Mouse (Mus musculus): ENCODE measurements around the gene Map6d1. TPM values are rescaled to one million over a fixed set of nuclear protein-coding genes. Genes with fewer than 3 reads are reported as not detected.

Map6d1 gene
- polyA plus RNA-seq, 1 experiment = 1.0 TPM

- no peaks in the 10 kb centered on the region; the same call in 1 of the 2 replicates for H3K9me3 ChIP-seq (replicated peaks; ENCODE audit: control insufficient read depth, insufficient read depth, low read length, poor library complexity, severe bottlenecking)
- H3K4me1 ChIP-seq (ENCODE audit: control insufficient read depth, insufficient read depth, low read length) = peaks cover 2% of the 10 kb centered on the region
- no peak overlapping the region for H3K4me3 ChIP-seq (ENCODE audit: low read depth, low read length)
- peak overlapping the region; percentile 44; the same call in 1 of the 2 replicates for H3K27ac ChIP-seq (ENCODE audit: insufficient read depth, low read length)
- no peak overlapping the region for H3K9ac ChIP-seq (ENCODE audit: low read depth, poor library complexity, severe bottlenecking)
- H3K27me3 ChIP-seq (ENCODE audit: control insufficient read depth, insufficient read depth, low read length, poor library complexity, severe bottlenecking) = no peaks in the 10 kb centered on the region
- TF ChIP-seq CTCF (IDR thresholded peaks at IDR 0.05; ENCODE audit: low read depth, low read length) (no peak), EP300 (IDR thresholded peaks at IDR 0.05; ENCODE audit: insufficient read depth, low read depth, low read length) (no peak), POLR2A (IDR thresholded peaks at IDR 0.05; ENCODE audit: insufficient read depth, low read length) (no peak)
- peaks cover 41% of the 10 kb centered on the region for H3K36me3 ChIP-seq (ENCODE audit: control insufficient read depth, insufficient read depth, low read length, poor library complexity, severe bottlenecking)
Measured at GRCm38 (mm10) chr16:20196962-20197361, 44.2 kb downstream of the Map6d1 start.

- TF ChIP-seq POLR2A (IDR thresholded peaks at IDR 0.05; ENCODE audit: insufficient read depth, low read length) = no peak
- peak; percentile 17 for TF ChIP-seq CTCF (IDR thresholded peaks at IDR 0.05; ENCODE audit: low read depth, low read length)
- Histone ChIP-seq H3K27me3 (ENCODE audit: control insufficient read depth, insufficient read depth, low read length, poor library complexity, severe bottlenecking) (no peaks in the 10 kb centered on the region), H3K4me1 (ENCODE audit: control insufficient read depth, insufficient read depth, low read length) (peaks cover 2% of the 10 kb centered on the region), H3K36me3 (ENCODE audit: control insufficient read depth, insufficient read depth, low read length, poor library complexity, severe bottlenecking) (peaks cover 37% of the 10 kb centered on the region), H3K9me3 (replicated peaks; ENCODE audit: control insufficient read depth, insufficient read depth, low read length, poor library complexity, severe bottlenecking) (no peaks in the 10 kb centered on the region), H3K9ac (ENCODE audit: low read depth, poor library complexity, severe bottlenecking) (no peak overlapping the region), H3K27ac (ENCODE audit: insufficient read depth, low read length) (no peak overlapping the region), H3K4me3 (ENCODE audit: low read depth, low read length) (no peak overlapping the region)
Measured at GRCm38 (mm10) chr16:20195546-20195945, 45.6 kb downstream of the Map6d1 start.

- Histone ChIP-seq H3K36me3 (ENCODE audit: control insufficient read depth, insufficient read depth, low read length, poor library complexity, severe bottlenecking) (peaks cover 43% of the 10 kb centered on the region), H3K27me3 (ENCODE audit: control insufficient read depth, insufficient read depth, low read length, poor library complexity, severe bottlenecking) (no peaks in the 10 kb centered on the region)
- TF ChIP-seq CTCF (IDR thresholded peaks at IDR 0.05; ENCODE audit: low read depth, low read length) = no peak
- no peak for TF ChIP-seq POLR2A (IDR thresholded peaks at IDR 0.05; ENCODE audit: insufficient read depth, low read length)
- TF ChIP-seq EP300 (IDR thresholded peaks at IDR 0.05; ENCODE audit: insufficient read depth, low read depth, low read length) = no peak
Measured at GRCm38 (mm10) chr16:20192043-20192442, 49.1 kb downstream of the Map6d1 start.

GRCm38 (mm10) chr16:20191161-20191882 is 49.8 kb downstream of the Map6d1 start:
- no peaks in the 10 kb centered on the region for H3K4me1 ChIP-seq (ENCODE audit: control insufficient read depth, insufficient read depth, low read length)

More at GRCm38 (mm10) chr16:20192043-20192442, 49.1 kb downstream of the Map6d1 start:
- no peaks in the 10 kb centered on the region for H3K9me3 ChIP-seq (replicated peaks; ENCODE audit: control insufficient read depth, insufficient read depth, low read length, poor library complexity, severe bottlenecking)
- H3K4me1 ChIP-seq (ENCODE audit: control insufficient read depth, insufficient read depth, low read length) = no peaks in the 10 kb centered on the region
- peak overlapping the region; percentile 63; the same call in 1 of the 2 replicates for H3K27ac ChIP-seq (ENCODE audit: insufficient read depth, low read length)
- no peak overlapping the region for H3K4me3 ChIP-seq (ENCODE audit: low read depth, low read length)
- no peak overlapping the region for H3K9ac ChIP-seq (ENCODE audit: low read depth, poor library complexity, severe bottlenecking)

GRCm38 (mm10) chr16:20185368-20185767 is 55.8 kb downstream of the Map6d1 start:
- H3K4me3 ChIP-seq (ENCODE audit: low read depth, low read length) = no peak overlapping the region
- no peak overlapping the region for H3K9ac ChIP-seq (ENCODE audit: low read depth, poor library complexity, severe bottlenecking)
- TF ChIP-seq CTCF (IDR thresholded peaks at IDR 0.05; ENCODE audit: low read depth, low read length) = peak; percentile 55
- TF ChIP-seq EP300 (IDR thresholded peaks at IDR 0.05; ENCODE audit: insufficient read depth, low read depth, low read length) = no peak
- TF ChIP-seq POLR2A (IDR thresholded peaks at IDR 0.05; ENCODE audit: insufficient read depth, low read length) = no peak
- no peak overlapping the region for H3K27ac ChIP-seq (ENCODE audit: insufficient read depth, low read length)
- H3K36me3 ChIP-seq (ENCODE audit: control insufficient read depth, insufficient read depth, low read length, poor library complexity, severe bottlenecking) = peaks cover 32% of the 10 kb centered on the region
- H3K4me1 ChIP-seq (ENCODE audit: control insufficient read depth, insufficient read depth, low read length) = no peaks in the 10 kb centered on the region
- H3K9me3 ChIP-seq (replicated peaks; ENCODE audit: control insufficient read depth, insufficient read depth, low read length, poor library complexity, severe bottlenecking) = no peaks in the 10 kb centered on the region
- H3K27me3 ChIP-seq (ENCODE audit: control insufficient read depth, insufficient read depth, low read length, poor library complexity, severe bottlenecking) = no peaks in the 10 kb centered on the region

More at GRCm38 (mm10) chr16:20191161-20191882, 49.8 kb downstream of the Map6d1 start:
- TF ChIP-seq POLR2A (IDR thresholded peaks at IDR 0.05; ENCODE audit: insufficient read depth, low read length) = no peak
- TF ChIP-seq EP300 (IDR thresholded peaks at IDR 0.05; ENCODE audit: insufficient read depth, low read depth, low read length) = no peak
- no peak for TF ChIP-seq CTCF (IDR thresholded peaks at IDR 0.05; ENCODE audit: low read depth, low read length)
- peak overlapping the region; percentile 93 for H3K27ac ChIP-seq (ENCODE audit: insufficient read depth, low read length)
- no peak overlapping the region for H3K9ac ChIP-seq (ENCODE audit: low read depth, poor library complexity, severe bottlenecking)
- H3K27me3 ChIP-seq (ENCODE audit: control insufficient read depth, insufficient read depth, low read length, poor library complexity, severe bottlenecking) = no peaks in the 10 kb centered on the region
- H3K9me3 ChIP-seq (replicated peaks; ENCODE audit: control insufficient read depth, insufficient read depth, low read length, poor library complexity, severe bottlenecking) = no peaks in the 10 kb centered on the region
- no peak overlapping the region for H3K4me3 ChIP-seq (ENCODE audit: low read depth, low read length)
- peaks cover 48% of the 10 kb centered on the region for H3K36me3 ChIP-seq (ENCODE audit: control insufficient read depth, insufficient read depth, low read length, poor library complexity, severe bottlenecking)

Other genes with a start within 250 kb of the Map6d1 start
- 96.1 and 113 TPM in 2 replicates for gene Klhl24, start 143.8 kb downstream of the Map6d1 start, polyA plus RNA-seq (2011; ENCODE audit: insufficient read depth, insufficient read length, low read depth, missing spikeins)
- gene Yeats2, start 100.3 kb downstream of the Map6d1 start, polyA plus RNA-seq (2011; ENCODE audit: insufficient read depth, insufficient read length, low read depth, missing spikeins) = 92.7 and 112 TPM in 2 replicates
- 87.9 and 94.9 TPM in 2 replicates for gene Parl, start 61.0 kb upstream of the Map6d1 start, polyA plus RNA-seq (2011; ENCODE audit: insufficient read depth, insufficient read length, low read depth, missing spikeins)
- gene Cyp2ab1, start 84.0 kb upstream of the Map6d1 start, polyA plus RNA-seq (2011; ENCODE audit: insufficient read depth, insufficient read length, low read depth, missing spikeins) = not detected in 2 replicates
- gene Abcc5, start 185.0 kb upstream of the Map6d1 start, polyA plus RNA-seq (2011; ENCODE audit: insufficient read depth, insufficient read length, low read depth, missing spikeins) = 85.0 and 89.5 TPM in 2 replicates

Data from ES-Bruce4 (cell line).